Mouse (Mus musculus) G1E (cell line): ENCODE results near the gene Hist1h2ad.

Experiments used
- CTCF ChIP-seq: IDR thresholded peaks from 2 replicates; pipeline ENCODE4 v1.5.1; 2012; ENCODE audit warnings: low read depth, low read length, inconsistent platforms, mixed read lengths
- GATA1 ChIP-seq: IDR thresholded peaks from 2 replicates; pipeline ENCODE4 v1.6.1; 2012; ENCODE audit warnings: borderline replicate concordance, low read length, inconsistent platforms, mixed read lengths
- GATA2 ChIP-seq: IDR thresholded peaks from 2 replicates; pipeline ENCODE4 v1.6.1; 2012; ENCODE audit warnings: low read depth, low read length, inconsistent platforms, borderline replicate concordance
- TAL1 ChIP-seq: conservative IDR thresholded peaks from 2 replicates; pipeline ENCODE4 v1.6.1; 2012; ENCODE audit warnings: low read depth, low read length, inconsistent platforms, mixed read lengths

DNA sequence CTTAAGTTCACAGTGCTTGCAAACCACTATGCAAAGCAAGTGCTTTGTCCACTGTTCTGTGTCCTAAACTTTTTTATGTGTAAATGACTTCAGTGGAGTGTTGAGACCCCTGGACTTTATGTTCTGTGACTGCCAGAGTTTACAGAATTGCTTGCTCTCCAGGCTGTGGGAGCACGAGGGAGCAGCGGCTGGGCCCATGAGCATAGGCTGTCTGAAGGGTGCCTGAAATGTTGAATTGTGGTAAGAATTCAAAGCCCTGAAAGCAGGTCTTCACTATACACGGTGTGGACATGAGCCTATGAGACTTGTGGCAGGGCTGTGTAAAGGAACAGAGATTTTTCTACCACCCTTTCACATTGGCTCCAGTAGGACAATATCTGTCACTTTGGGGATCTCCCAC lies 37.5 kb downstream of the Hist1h2ad start:
- TF ChIP-seq GATA1 (no peak), CTCF (no peak), TAL1 (no peak), GATA2 (no peak)
